8 mouse cellular contexts compared by ENCODE assay signal in the genomic region with DNA sequence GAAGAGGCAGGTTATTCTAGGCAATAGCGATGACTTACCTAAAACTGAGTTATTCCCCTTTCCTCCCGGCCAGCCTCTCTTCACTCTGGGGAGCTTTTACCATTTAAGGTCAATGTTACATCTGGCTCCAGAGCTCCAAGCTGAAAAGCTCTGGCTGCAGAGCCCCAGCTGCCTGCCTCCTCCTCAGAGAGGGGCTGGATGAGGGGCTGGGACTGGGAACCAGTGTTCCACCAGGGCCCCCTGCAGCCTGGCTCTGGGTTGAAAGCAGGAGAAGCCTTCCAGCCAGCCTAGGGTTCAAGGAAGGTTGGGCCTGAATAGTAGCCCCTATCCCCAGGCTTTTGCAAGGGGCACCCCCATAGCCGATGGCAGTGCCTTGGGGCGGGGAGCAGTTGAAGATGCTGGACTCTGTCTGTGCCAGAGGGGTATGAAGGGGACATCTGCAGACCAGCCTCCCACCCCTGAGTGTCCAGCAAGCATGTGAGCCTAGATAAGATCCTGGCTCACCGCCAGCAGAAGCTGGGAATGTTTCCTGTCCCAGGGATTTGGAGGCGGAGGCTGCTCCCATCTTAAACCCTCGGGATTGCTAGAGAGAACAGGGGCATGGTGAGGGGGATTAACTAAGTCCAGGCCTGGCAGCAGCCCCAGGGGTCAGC. TPM values are rescaled to one million over a fixed set of nuclear protein-coding genes. Genes with fewer than 3 reads are reported as not detected.
DNase-seq lines count a peak whose midpoint lies in the region.

A gene (minus strand): TSS at position 409 of the 653 bp plus-strand sequence.

- peak; percentile 3 to 5 for DNase-seq in cerebellum, adult 18-20 months
- no peak for DNase-seq in cerebellum, adult 8-10 months
- peak; percentile 78 for DNase-seq in heart, postnatal 10 days
- peak; percentile 84 to 88 for DNase-seq in kidney, postnatal 4 days
- DNase-seq in lung, postnatal 4 days, result peak; percentile 77 to 86
- DNase-seq in yolk sac, embryonic 10.5 days (ENCODE audit: low spot score), result peak; percentile 84
- DNase-seq in layer of hippocampus, adult 9-11 months, result no peak

- peak within 1 kb of the TSS; percentile 41 for H3K4me3 ChIP-seq in brown adipose tissue, adult 24 weeks (ENCODE audit: insufficient read depth, low read depth, low read length)

- H3K27ac ChIP-seq in brown adipose tissue, adult 24 weeks (replicated peaks; ENCODE audit: low read depth, low read length), result peak within 1 kb of the TSS; percentile 35

- intact Hi-C loops in heart, postnatal 10 days (cut with DNase I), result loop anchor here (2.0 kb wide), 1 partner anchor 33 kb away; no protein-coding TSS in a partner anchor

- 0 out of 2 replicates have a peak, but pooled peaks cover 3% of the 10 kb centered on the region for H3K4me1 ChIP-seq in brown adipose tissue, adult 24 weeks (ENCODE audit: control insufficient read depth, insufficient read depth, insufficient read length, low read length)

RNA-seq across cellular contexts. Expression of the gene that starts here (rescaled TPM):
- polyA plus RNA-seq in brown adipose tissue, adult 24 weeks (2012; ENCODE audit: insufficient read depth, insufficient read length, missing spikeins), result 1.5 and 2.0 TPM in 2 replicates
- 10 to 100 TPM; 13.5 to 15.5 TPM for total RNA-seq in heart, postnatal 10 days (2021)

Comparison
In these comparisons a context has a peak if more than half of its experiments do, and no peak if none do; other contexts are left out.
1. DNase-seq: peak in cerebellum, adult 18-20 months (2 of 2), heart, postnatal 10 days (2 of 2), kidney, postnatal 4 days (2 of 2), lung, postnatal 4 days (2 of 2) and yolk sac, embryonic 10.5 days (single experiment); none in cerebellum, adult 8-10 months (single experiment) and layer of hippocampus, adult 9-11 months (single experiment).